Mouse (Mus musculus) liver, embryonic 11.5 days (tissue): ENCODE results near the gene Bend5. TPM values are rescaled to one million over a fixed set of nuclear protein-coding genes. Genes with fewer than 3 reads are reported as not detected.

Experiments used
- ATAC-seq: fragments of 200-750 bp; cut with Nextera tagmentation; replicated peaks from 2 replicates; pipeline ENCODE4 v1.8.0; 2017; ENCODE audit warnings: moderate number of reproducible peaks, mild to moderate bottlenecking, moderate TSS enrichment, moderate library complexity; ENCODE audit not compliant: low FRiP score
- DNase-seq: peaks from one replicate; pipeline ENCODE4 v3.0.0-alpha.2; 2017; ENCODE audit warnings: low spot score
- H3K27ac ChIP-seq: fragments of 300-500 bp; sonication (generic); 2 replicates; pipeline ENCODE4 v1.5.1; 2014; ENCODE audit warnings: mild to moderate bottlenecking, low read depth, low read length, control low read depth
- H3K27me3 ChIP-seq: fragments of 300-500 bp; sonication (generic); replicated peaks from 2 replicates; pipeline ENCODE4 v1.6.1; 2014; ENCODE audit warnings: low read length, mixed read lengths; ENCODE audit not compliant: control insufficient read depth, insufficient read depth
- H3K36me3 ChIP-seq: fragments of 300-500 bp; sonication (generic); 2 replicates; pipeline ENCODE4 v1.6.1; 2014; ENCODE audit warnings: mild to moderate bottlenecking, low read length, moderate library complexity, mixed read lengths; ENCODE audit not compliant: control insufficient read depth, insufficient read depth
- H3K4me1 ChIP-seq: fragments of 300-500 bp; sonication (generic); replicated peaks from 2 replicates; pipeline ENCODE4 v1.6.1; 2014; ENCODE audit warnings: low read length, mixed read lengths; ENCODE audit not compliant: control insufficient read depth, insufficient read depth
- H3K4me2 ChIP-seq: fragments of 300-500 bp; sonication (generic); 2 replicates; pipeline ENCODE4 v1.6.1; 2014; ENCODE audit warnings: mild to moderate bottlenecking, control low read depth, moderate library complexity
- H3K4me3 ChIP-seq: fragments of 300-500 bp; sonication (generic); 2 replicates; pipeline ENCODE4 v1.5.1; 2014; ENCODE audit warnings: low read depth, low read length, control low read depth
- H3K9ac ChIP-seq: fragments of 300-500 bp; sonication (generic); 2 replicates; pipeline ENCODE4 v1.6.1; 2014; ENCODE audit warnings: low read depth, low read length, control low read depth
- H3K9me3 ChIP-seq: fragments of 300-500 bp; sonication (generic); 2 replicates; pipeline ENCODE4 v1.6.1; 2016; ENCODE audit warnings: low read length, inconsistent platforms, mixed read lengths; ENCODE audit not compliant: control insufficient read depth
- WGBS: fragments of 180-500 bp; shearing (Covaris S2); extraction: QIAGEN DNeasy Blood & Tissue Kit; methylation state at CpG from one replicate; pipeline ENCODE4 v1.1.7; 2014; 5-methylcytosine and 5-hydroxymethylcytosine counted together
- polyA plus RNA-seq: library from polyadenylated mRNA; unstranded; fragments of >200 nt; fragmentation: Nextera tagmentation; extraction: Ambion mirVana; gene quantifications from 2 replicates; pipeline ENCODE4 v1.2.1, GENCODE M21; 2014

Bend5 gene
- polyA plus RNA-seq, 1 experiment from 2014 or later: 7.4 TPM

GRCm38 (mm10) chr4:111424371-111424950, 9.7 kb downstream of the Bend5 start:
- 83% methylated on average over 1 of the region's 1 CpGs for WGBS
- no peaks in the 10 kb centered on the region for H3K9me3 ChIP-seq
- no peaks in the 10 kb centered on the region for H3K4me1 ChIP-seq
- no peaks in the 10 kb centered on the region for H3K36me3 ChIP-seq
- no peak overlapping the region for H3K27ac ChIP-seq
- DNase-seq (no peak), ATAC-seq (no peak)
- no peaks in the 10 kb centered on the region for H3K27me3 ChIP-seq
- H3K9ac ChIP-seq: no peak overlapping the region
- H3K4me2 ChIP-seq: no peak overlapping the region
- no peak overlapping the region for H3K4me3 ChIP-seq

DNA sequence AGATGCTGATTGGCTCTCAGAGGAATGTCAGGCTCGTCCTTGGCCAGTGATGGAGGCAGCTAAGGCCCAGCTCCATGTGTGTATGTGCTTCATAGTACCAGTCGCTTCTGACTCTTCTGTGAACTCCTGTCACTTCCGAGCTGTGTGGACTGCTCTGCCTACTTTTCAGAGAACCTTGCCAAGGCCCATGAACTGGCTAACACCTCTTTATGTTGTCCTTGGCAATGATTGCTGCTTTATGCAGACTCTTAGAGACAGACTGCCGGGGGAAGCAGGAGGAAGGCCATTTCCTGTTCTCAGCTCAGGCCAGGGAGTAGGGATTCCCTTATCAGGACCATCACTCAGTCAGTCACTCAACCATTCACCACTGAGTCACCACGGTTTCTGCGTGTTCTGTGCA, 10.4 kb downstream of the Bend5 start:
- no peaks in the 10 kb centered on the region for H3K9me3 ChIP-seq
- H3K9ac ChIP-seq: no peak overlapping the region
- no peak overlapping the region for H3K4me2 ChIP-seq
- no peaks in the 10 kb centered on the region for H3K27me3 ChIP-seq
- 38% methylated on average over 6 of the region's 6 CpGs for WGBS
- no peak for DNase-seq
- peak; percentile 26; the same call in 1 of the 2 replicates for ATAC-seq
- H3K4me1 ChIP-seq: no peaks in the 10 kb centered on the region
- no peak overlapping the region for H3K4me3 ChIP-seq
- H3K36me3 ChIP-seq: no peaks in the 10 kb centered on the region
- no peak overlapping the region for H3K27ac ChIP-seq

- H3K9ac ChIP-seq: no peak overlapping the region
- 85% methylated on average over 2 of the region's 2 CpGs for WGBS
- no peaks in the 10 kb centered on the region for H3K4me1 ChIP-seq
- no peak overlapping the region; the same call in 1 of the 2 replicates for H3K27ac ChIP-seq
- no peak overlapping the region for H3K4me2 ChIP-seq
- no peaks in the 10 kb centered on the region for H3K27me3 ChIP-seq
- no peak for DNase-seq
- ATAC-seq: no peak
- no peaks in the 10 kb centered on the region for H3K36me3 ChIP-seq
- H3K9me3 ChIP-seq: no peaks in the 10 kb centered on the region
- no peak overlapping the region for H3K4me3 ChIP-seq
Measured at GRCm38 (mm10) chr4:111431186-111431585, 16.4 kb downstream of the Bend5 start.

DNA sequence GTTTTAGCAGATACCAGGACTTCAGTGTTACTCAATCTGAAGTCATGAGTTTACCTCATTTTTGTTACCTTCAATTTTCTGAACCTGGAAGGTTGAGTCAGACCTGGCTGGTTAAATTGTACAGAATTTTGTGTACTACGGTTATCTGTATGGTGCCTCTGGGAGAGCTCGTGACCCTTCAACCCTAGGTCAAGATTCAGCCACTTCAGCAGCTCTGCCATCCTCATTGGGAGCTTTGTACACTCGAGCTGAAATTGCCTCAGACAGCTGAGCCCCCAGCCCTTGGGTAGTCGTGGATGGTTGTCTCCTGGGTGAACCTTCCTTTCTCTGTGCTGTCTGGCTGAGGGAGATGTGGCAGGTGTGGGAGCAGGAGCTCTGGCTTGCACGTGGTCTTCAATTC, 17.2 kb downstream of the Bend5 start:
- Histone ChIP-seq H3K36me3 (no peaks in the 10 kb centered on the region), H3K4me1 (no peaks in the 10 kb centered on the region), H3K9ac (no peak overlapping the region), H3K27me3 (no peaks in the 10 kb centered on the region), H3K9me3 (no peaks in the 10 kb centered on the region), H3K27ac (no peak overlapping the region), H3K4me2 (no peak overlapping the region), H3K4me3 (no peak overlapping the region)
- DNase-seq (no peak), ATAC-seq (no peak)
- WGBS: 67% methylated on average over 5 of the region's 5 CpGs

DNA sequence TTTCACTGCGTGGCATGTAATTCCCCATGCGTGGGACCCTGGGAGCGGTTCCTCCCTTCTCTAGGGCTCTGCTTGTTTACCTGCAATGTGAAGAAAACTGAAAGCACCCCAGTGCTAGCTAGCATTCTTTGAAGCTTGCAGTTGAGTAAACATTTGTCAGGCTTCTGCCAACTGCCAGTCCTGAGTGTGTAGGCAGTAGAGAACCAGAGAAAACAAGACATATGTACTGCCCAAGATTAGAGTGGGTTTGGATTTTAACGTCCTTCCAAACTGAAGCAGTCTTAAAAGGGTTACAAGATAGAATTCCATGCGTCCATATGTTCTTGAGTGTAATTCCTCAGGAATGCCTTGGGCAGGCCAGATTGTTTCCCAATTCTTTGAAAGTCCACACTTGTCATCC, 17.6 kb downstream of the Bend5 start:
- H3K9ac ChIP-seq: no peak overlapping the region
- no peak overlapping the region for H3K4me2 ChIP-seq
- no peaks in the 10 kb centered on the region for H3K9me3 ChIP-seq
- H3K27me3 ChIP-seq: no peaks in the 10 kb centered on the region
- no peaks in the 10 kb centered on the region for H3K36me3 ChIP-seq
- H3K4me1 ChIP-seq: no peaks in the 10 kb centered on the region
- H3K27ac ChIP-seq: no peak overlapping the region
- DNase-seq (no peak), ATAC-seq (no peak)
- H3K4me3 ChIP-seq: no peak overlapping the region
- WGBS: 68% methylated on average over 5 of the region's 5 CpGs

GRCm38 (mm10) chr4:111441709-111442108, 26.9 kb downstream of the Bend5 start:
- Histone ChIP-seq H3K4me2 (no peak overlapping the region), H3K9ac (no peak overlapping the region), H3K27me3 (no peaks in the 10 kb centered on the region), H3K4me3 (no peak overlapping the region), H3K9me3 (no peaks in the 10 kb centered on the region), H3K36me3 (no peaks in the 10 kb centered on the region), H3K4me1 (peaks cover 8% of the 10 kb centered on the region), H3K27ac (no peak overlapping the region)
- 58% methylated on average over 1 of the region's 1 CpGs for WGBS
- no peak for DNase-seq
- no peak for ATAC-seq

GRCm38 (mm10) chr4:111442435-111443238, 27.8 kb downstream of the Bend5 start:
- no peak overlapping the region for H3K4me3 ChIP-seq
- H3K9ac ChIP-seq: no peak overlapping the region
- H3K4me1 ChIP-seq: peaks cover 8% of the 10 kb centered on the region
- H3K4me2 ChIP-seq: no peak overlapping the region
- no peaks in the 10 kb centered on the region for H3K9me3 ChIP-seq
- no peak overlapping the region for H3K27ac ChIP-seq
- no peak; the same call in 1 of the 2 replicates for ATAC-seq
- no peaks in the 10 kb centered on the region for H3K27me3 ChIP-seq
- no peak for DNase-seq
- WGBS: 57% methylated on average over 1 of the region's 1 CpGs
- no peaks in the 10 kb centered on the region for H3K36me3 ChIP-seq

- Histone ChIP-seq H3K4me2 (no peak overlapping the region), H3K4me1 (peaks cover 8% of the 10 kb centered on the region), H3K27me3 (no peaks in the 10 kb centered on the region), H3K27ac (no peak overlapping the region), H3K36me3 (no peaks in the 10 kb centered on the region), H3K9ac (no peak overlapping the region), H3K4me3 (no peak overlapping the region), H3K9me3 (no peaks in the 10 kb centered on the region)
- no peak for DNase-seq
- WGBS: 87% methylated on average over 10 of the region's 10 CpGs
- ATAC-seq: no peak
Measured at GRCm38 (mm10) chr4:111443906-111444615, 29.3 kb downstream of the Bend5 start.
